Mouse (Mus musculus) E14TG2a.4 (cell line): ENCODE data around the gene Rpl9-ps1.

Experiments used
- CTCF ChIP-seq: conservative IDR thresholded peaks from 2 replicates; pipeline ENCODE4 v1.5.1; 2014; ENCODE audit warnings: low read length
- NANOG ChIP-seq: IDR thresholded peaks from 2 replicates; pipeline ENCODE4 v1.6.1; 2014; ENCODE audit warnings: borderline replicate concordance, low read length, mixed read lengths

DNA sequence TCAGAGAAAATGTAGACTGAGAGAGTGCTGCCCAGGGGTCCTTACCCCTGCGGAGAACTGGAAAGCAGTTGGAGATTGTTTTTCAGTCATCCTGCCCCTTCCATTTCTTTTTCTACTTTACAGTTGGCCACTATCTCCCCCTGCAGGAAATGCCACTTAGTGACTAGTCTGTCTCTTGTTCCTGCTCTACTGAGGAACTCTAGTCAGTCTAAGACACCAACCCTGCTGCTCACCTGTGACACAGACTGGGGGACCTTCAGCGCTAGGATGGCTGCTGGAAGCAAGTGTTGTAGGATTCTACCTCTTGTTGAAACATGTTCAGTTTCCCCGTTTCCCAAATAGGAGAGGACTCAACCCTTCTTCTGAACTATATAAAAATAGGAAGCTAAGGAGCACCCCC, 5.9 kb downstream of the Rpl9-ps1 start:
- TF ChIP-seq CTCF, result no peak
- no peak for TF ChIP-seq NANOG
